Mouse (Mus musculus) right cerebral cortex, postnatal 10 days (tissue): ENCODE measurements around the gene Slc1a3.

Experiments used
- DNase-seq, 2 experiments: peaks; one replicate each; pipeline ENCODE4 v3.0.0; 2021; ENCODE audit warnings: low spot score in 2 of 2

The Slc1a3 gene

DNA sequence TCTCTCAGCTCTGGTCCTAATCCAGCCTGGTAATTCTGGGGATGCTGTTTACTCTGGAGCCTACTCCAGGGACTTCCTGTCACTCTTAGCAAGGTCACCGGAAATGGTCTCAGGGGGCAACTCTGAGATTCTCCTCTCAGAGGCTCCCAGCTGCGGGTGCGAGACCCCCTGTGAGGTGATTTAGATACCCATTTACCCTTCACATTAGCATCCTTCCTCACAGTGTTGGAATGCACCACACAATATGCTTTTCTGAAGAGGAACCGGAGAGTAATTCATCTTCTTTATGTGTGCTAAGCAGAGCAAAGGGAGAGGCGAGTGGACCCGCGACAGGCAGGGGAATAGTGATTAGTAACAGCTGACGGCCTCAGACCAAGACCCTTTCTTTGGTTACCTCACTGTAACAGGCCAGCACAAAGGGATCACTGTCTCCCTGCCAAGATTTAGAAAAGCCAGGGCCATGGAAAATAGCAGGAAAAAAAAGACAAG, 51.0 kb downstream of the Slc1a3 start:
- DNase-seq: peak; percentile 68 to 81

DNA sequence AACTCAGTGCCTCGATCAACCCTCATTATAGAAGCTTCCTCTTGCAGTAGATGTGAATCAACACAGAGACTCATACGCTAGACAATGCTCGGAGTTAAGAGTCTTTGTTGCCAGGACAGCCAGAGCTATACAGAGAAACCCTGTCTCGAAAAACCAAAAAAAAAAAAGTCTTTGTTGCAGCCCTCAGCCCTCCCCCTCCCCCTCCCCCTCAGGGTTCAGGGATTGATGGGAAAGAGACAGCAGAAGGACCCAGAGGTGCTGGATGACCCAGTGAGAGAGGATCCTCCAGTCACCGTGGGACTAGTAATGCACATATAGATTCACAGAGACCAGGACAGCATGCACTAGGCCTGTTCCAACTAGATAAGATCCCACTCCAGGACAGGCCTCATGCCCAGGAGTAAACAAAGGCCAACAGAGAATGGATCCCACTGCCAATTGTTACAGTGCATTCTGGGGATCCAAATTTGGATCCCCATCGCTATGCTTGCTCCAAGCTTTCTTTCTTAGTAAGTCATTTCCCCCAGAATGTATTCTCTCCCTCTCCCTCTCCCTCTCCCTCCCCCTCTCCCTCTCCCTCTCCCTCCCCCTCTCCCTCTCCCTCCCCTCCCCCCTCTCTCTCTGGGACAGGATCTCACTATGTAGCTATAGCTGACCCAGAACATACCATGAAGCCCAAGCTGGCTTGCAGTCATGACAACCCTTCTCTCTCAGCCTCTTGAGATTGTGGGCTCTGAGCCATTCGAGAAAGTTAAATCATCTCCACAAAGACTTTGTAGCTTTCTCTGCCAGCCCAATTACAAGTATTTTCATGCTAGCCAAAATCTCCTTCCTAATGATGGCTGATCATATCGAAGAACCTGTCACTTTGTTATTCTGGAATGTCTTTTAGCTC, 52.2 kb downstream of the Slc1a3 start:
- DNase-seq: peak in 1 of 2 experiments; percentile 49

DNA sequence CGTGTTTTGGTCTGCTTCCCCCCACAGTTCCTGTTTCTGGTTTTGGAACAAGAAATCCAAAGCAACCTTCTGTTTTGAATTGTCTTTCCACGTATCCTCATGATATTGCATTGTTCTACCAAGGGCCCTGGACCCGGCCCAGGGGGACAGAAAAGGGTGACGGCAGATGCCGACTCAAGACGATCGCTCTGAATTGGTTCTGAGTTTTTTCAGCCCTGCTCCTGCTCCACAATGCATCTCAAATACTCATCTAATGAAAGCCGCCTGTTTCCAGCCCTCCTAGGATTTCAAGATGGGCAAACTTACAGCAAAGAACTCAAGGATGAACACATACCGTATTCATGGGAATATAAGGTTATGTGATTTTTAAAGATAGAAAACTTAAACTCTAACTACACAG, 55.3 kb downstream of the Slc1a3 start:
- DNase-seq: peak; percentile 38

DNA sequence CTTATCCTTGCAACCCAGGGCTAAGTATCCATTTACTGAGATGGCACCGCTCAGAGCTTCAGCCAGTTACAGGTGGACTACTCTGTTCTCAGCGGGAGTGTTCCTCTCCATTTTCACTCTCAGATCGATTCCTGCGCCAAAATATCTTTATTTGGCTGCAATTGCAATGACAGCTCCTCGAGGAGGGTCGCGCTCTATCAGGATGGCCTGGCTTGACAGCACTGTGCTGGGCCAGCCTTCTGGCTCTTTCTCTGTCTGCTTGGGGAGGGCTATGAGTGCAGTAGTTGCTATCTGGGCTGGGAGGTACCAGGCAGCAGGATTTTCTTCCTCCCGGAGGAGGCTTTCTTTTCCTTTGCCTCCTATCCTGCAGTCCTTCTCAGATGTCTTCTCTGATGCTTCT, 57.9 kb downstream of the Slc1a3 start:
- no peak for DNase-seq

DNA sequence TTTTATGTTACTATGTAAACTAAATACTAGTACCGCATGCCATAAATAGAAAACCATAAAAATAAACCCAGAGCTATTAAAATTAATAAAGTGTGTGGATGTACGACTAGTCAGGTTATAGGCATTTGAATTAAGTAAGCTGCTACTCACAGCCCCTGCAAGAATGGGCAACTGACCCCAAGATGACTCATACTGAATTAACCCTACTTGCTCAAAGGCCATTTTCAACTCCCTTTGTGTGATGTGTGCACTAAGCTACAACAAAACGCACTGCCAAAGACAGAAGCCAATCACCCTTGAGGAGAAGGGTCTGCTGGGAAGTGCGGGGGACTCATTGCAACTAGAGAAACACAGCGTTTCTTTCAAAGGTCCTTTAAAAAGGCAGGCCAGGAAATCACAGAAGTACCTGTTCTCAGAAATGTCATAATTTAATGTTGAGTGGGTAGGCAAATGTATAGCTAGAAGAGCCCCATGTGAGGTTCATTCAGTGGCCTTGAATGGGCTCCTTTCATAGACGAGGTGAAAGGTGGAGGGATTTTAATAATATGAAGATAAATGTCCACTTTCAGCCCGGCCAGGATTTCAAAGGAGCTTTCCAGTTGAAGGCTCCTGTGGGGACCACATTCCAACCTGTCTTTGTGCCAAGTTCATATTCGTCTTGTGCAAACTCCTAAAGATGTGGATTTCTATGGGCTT, 66.4 kb downstream of the Slc1a3 start:
- no peak for DNase-seq

DNA sequence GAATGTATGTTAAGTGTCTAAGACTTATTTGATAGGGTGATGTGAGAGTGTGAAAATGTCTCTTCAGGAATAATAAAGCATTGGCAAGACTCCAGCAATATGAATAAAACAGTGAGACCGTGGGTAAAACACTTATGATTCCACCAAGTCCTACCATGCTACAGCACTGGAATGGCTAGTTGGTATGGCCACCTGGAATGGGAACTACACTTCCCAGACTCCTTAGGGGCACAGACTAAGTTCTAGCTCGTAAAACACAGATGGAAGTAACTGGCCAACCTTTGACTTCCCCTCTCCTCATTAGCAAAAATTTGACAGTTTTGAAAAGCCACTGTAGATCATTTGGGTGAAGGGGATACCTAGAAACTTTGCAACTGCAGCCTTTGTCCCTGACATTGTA, 70.7 kb downstream of the Slc1a3 start:
- no peak for DNase-seq

DNA sequence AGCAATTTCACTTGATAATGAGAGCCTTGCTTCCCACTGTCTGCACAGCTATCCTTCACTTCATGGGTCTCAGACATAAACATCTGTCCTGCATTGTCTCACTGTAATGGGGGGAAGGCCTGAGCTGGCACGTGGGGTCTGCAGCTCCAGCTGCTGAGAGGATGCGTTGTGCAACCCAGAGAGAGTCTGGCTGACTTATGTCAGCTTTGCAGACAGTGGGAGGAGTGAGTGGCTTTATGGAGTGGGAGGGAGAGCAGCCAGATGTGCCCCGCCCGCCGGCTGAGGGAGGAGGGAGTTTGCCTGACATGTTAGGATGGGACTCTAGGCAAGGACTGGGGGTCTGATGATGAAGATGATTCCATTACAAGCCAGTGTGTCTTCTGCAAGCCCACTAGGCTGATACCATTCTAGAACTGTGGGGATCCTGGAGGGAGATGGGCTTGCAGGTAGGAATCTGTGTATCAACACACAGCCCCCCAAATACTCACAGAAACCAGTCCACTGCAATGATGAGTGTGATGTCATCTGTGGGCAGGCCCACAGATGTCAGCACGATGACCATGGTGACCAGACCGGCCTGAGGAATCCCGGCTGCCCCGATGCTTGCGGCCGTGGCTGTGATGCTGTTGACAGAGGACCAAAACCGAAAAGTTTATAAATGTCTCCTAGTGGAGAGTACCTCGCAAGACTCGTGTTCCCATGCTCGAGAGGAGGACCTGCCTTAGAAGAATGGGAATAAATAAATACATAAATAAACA, 71.8 kb downstream of the Slc1a3 start:
- no peak for DNase-seq

DNA sequence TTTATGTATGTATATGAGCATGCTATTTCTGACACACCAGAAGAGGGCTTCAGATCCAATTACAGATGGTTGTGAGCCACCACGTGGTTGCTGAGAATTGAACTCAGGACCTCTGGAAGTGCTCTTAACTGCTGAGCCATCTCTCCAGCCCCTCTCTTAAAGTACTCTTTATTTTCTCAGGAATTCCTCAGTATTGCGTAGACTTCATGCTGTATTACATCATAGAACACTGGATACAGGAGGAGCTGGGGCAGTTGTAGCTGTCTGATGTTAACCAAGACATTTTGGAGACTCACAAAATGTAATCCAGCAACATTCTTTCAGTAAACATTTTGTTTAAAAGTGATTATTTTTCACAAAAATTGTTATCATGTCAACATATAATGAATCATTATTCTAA, 73.3 kb downstream of the Slc1a3 start:
- DNase-seq: no peak

DNA sequence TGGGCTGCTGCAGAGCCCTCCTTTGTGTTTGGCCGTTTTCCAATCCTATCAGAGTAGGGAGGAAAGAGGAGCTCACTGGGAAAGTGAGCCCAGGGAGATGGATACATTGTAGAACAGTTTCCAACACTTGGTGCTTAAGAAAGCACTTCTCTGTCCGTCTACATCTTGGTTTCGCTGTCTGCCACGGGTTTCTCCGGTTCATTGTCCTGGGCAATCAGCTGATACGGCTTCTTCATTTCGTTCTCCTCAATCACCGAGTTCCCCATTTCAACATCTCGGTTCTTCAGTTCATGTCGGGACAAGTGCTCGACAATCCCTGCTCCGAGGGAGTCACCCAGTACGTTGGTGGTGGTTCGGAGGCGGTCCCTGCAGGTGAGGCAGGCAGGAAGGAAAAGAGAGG, 74.6 kb downstream of the Slc1a3 start:
- DNase-seq: peak in 1 of 2 experiments; percentile 37

DNA sequence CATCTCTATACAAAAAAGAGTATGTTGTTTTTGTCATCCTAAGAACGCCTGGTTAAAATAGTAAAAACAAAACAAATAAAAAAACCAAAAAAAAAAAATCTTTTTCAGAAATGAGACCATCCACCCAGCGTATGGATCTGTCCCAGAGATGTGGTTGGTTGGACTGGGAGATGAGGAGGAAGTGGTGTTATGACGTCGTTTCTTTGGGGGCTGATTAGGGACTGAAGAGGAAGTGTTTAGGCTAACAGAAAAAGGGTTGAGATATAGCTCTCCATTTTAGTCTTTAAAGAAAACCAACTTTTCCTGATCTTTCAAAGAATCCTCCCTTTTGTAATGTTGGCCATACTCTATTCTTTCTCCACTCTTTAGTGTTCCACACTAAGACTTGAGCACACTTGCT, 75.8 kb downstream of the Slc1a3 start:
- DNase-seq: no peak

DNA sequence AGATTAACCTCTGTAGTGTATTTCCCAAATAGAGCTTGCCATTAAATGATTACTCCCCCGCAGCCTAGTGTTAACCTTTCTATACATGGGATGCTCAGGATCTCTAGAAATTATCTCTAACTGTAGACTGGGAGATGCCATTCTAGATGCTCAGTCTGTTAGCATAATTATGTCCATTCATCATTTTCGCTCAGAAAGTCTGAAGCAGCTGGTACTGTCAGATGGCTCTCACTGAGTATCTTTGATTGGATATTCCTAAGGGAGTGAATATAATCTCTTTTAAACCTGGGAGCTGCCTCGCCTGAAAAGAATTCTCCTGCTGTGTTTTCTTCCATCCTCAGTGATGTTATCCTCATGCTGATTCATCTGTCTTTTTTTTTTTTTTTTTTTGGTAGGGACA, 76.2 kb downstream of the Slc1a3 start:
- no peak for DNase-seq

DNA sequence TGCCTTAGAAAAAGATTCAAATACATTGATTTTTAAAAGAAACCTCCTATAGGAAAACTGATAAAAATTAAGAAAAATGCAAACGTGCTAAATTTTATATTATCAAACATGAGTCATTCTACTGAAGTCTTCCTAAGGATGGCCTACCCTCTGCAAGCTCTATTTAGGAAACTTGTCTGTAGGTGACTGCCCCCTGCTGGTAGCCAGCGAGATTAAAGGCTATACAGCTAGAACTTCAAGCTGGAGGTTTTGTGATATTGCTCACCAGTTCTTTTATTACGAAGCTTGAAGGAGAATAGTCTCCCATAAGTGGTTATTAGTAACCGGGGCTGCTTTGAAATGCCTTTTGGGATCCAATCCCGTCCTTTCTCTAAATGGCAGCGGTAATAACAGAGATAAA, 77.2 kb downstream of the Slc1a3 start:
- peak; percentile 53 to 75 for DNase-seq

DNA sequence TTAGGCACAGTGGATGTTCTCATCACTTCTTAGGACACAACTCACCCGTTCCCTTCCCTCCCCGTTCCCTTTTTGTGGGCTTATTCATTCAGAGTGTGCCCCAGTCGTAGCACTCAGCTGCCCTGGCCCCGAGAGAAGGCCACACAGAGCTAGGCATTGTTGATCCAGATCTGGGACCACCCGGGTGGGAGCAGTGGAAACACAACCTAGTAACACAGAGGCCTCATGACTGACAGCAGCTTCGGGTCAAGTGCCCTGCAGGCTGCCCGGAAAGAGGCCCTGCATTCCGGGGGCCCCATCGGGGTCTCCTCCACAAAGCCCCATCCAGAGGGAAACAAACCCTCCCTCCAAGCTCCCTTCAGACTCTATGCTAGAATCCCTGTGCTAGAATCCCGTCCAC, 78.2 kb downstream of the Slc1a3 start:
- DNase-seq: peak; percentile 40 to 46

DNA sequence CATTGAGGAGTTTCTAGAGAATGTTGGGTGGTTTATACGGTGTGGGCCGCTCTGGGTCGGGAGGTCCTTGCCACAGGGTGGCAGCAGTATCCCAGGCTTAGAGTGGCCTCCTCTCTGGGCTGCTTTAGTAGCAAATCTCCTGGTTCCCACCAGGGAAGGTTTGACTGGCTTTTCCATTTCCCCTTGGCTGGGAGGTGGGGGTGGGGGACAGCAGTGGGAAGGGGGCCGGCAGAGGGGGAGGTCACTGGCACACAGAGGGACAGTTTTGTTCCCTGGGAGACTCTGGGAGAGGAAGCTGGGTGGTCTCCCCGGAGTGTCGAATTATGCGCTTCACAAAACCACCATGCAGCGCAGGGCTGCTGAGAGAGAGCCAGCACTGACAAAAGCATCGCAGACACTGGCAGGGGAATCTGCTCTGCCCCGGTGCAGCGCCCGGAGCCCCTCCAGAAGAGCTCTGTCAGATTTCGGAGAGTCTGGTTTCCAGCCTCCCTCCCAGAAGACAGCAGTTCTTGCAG, 81.2 kb downstream of the Slc1a3 start:
- peak; percentile 88 to 91 for DNase-seq

DNA sequence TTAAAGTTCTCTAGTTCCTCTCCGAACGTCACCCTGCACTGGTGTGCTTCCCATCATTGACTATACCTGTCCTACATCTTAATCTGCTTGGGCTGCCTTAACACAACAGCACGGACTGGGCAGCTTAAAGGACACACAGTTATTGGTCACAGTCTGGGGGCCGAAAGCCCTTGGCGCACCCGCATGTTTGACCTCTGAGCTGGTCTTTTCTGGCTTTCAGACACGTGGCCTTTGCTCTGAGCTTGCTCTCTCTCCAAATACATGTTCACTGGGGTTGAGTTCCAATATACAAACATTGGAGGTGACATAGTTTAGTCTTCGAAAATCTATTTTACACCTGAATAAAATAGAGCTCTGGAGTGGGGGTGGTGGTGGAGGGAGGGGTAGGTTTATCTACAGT, 82.4 kb downstream of the Slc1a3 start:
- DNase-seq: no peak

DNA sequence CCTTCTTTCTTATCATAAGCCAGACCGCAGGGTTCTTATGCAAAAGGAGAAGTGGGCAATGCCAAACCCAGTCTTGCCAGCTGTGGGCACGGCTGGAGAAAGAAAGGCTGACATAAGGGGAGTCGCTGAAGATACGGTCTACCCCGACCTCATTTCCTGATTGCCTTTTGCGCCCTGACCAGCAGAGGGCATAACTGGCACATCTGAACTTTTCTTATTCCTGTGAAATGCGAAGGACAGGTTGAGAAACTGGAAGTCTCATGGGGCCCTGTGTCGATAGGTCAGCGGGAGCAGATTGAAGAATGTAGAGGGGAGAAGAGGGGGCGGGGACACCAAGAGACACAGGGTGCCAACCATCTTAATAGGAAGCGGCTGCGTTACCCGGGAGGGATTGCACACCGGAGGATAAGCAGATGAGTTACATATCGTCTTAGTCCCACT, 83.4 kb downstream of the Slc1a3 start:
- peak; percentile 77 to 83 for DNase-seq

DNA sequence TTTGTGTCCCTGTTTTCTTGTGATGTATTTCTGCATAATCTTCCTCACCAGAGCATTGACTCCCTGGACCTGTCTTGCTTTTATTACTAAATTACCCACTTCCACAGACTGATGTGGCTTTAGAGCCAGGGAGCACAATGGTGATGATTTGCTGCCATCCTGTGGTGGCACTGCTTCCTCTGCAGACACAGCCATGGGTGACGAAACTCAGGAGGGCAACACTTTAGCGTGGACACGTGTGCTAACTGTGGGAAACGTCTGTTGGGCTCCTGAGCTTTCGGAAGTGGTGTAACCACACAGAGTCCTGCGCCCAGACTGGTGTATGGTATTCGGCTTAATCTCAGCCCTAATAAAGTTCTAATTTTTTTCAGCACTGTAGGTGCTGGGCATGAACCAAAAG, 85.2 kb downstream of the Slc1a3 start:
- DNase-seq: peak; percentile 62 to 77

DNA sequence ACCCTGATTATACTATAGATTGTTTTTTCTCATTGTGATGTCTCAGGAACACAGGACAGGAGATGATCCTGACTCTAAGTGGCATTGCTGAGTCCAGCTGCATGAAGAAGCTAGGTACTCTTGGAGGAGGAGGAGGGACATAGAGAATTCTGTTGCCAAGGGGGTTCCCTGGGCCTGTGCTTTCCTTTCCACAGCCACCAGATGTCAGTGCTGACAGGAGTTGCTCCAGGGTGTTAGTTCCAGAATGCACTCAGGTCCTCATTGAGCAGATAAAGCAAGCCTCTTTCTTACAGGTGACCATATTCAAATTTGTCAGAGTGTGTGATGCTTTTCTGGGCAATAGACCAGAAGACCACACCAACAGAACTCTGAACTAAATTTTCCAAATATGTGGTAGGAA, 86.7 kb downstream of the Slc1a3 start:
- DNase-seq: peak in 1 of 2 experiments; percentile 37

DNA sequence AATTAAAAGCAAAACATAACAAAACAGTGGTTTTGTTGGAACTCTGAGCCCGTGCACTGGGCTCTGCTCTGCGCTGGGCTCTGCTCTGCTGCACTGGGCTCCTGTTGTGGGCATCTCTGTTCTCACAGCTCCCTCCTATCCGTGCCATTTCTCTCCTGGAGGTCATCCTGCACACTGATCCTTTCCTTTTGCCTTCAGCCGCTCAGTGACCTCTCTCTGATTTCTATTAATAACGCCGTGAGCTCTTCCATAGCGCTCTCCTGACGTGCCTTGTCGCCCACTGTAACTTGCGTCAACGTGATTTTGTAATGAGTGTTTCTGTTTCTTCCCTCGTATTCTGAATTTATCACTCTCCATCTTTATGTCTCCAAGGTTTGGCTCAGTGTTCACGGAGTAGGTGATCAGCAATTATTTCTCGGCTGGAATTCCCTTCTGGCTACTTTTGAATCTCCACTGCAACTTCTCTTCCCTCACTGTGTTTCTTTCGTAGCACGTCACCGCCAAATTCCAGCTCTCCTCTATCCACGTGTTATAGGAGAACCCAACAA, 91.0 kb downstream of the Slc1a3 start:
- DNase-seq: no peak

DNA sequence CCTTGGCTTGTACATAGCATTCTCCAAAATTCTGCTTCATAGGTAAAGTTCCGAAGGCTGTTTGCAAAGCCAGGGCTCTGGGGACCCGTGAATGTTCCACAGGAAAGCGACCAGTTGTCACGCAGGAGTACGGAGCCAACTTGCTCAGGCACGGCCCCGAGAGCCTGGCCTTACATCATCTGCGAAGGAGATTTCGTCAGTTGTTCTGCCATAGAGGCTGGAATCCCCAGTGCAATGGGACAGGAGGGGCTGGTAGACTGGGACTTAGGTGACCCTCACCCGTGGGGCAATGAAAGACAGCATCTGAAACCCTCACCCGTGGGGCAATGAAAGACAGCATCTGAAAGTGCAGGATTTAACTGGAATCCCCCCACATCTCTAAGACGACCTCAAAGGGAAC, 94.3 kb downstream of the Slc1a3 start:
- DNase-seq: no peak

DNA sequence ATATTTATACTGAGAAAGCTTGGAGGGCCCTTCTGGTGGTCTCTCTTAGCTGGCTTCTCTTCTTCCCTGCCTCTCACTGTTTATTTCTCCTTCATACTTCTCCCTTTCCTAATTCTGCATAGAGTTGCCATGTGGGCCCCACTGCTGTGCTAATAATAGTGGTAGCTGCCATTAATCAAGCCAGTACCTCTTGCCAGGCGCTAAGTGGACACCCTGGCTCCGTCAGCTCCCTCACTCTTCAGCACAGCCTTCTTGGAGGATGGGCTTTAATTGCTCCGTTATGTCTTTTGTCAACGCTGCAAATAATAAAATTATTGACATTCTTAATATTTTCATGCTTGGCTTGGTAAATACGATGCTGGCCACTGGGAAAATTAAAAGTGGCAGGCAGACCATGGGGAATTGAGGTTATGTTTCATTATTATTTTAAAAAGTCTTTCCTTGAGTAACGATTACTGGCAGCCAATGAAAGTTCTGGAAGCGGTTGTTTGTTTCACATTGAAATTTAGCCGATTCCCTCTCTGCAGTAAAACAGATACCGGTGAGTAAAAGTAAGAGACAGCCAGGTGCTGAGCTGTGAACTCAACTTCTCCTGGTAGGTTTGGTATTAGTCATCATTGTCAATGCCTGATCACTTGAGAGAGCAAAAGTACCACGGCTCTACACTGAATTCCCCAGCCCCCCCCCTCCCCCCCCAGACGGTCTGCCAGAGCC, 94.9 kb downstream of the Slc1a3 start:
- no peak for DNase-seq
